Mouse (Mus musculus) limb, embryonic 14.5 days (tissue): ENCODE data around the gene Brd3. TPM values are rescaled to one million over a fixed set of nuclear protein-coding genes. Genes with fewer than 3 reads are reported as not detected.

Source experiments
- ATAC-seq: fragments of 200-750 bp; cut with Nextera tagmentation; 2 replicates; pipeline ENCODE4 v1.8.0; 2017; ENCODE audit warnings: low read depth, moderate number of reproducible peaks, moderate TSS enrichment; ENCODE audit not compliant: low FRiP score
- DNase-seq: peaks from one replicate; pipeline ENCODE4 v3.0.0-alpha.2; 2015; ENCODE audit warnings: low spot score
- H3K27ac ChIP-seq: fragments of 300-500 bp; sonication (generic); replicated peaks from 2 replicates; pipeline ENCODE4 v1.5.1; 2014; ENCODE audit warnings: low read depth, mild to moderate bottlenecking, low read length, moderate library complexity, mixed read lengths
- H3K27me3 ChIP-seq: fragments of 300-500 bp; sonication (generic); 2 replicates; pipeline ENCODE4 v1.6.1; 2014; ENCODE audit warnings: low read length, mixed read lengths; ENCODE audit not compliant: control insufficient read depth, insufficient read depth
- H3K36me3 ChIP-seq: fragments of 300-500 bp; sonication (generic); 2 replicates; pipeline ENCODE4 v1.6.1; 2014; ENCODE audit warnings: mild to moderate bottlenecking, low read length, moderate library complexity, mixed read lengths; ENCODE audit not compliant: control insufficient read depth, insufficient read depth
- H3K4me1 ChIP-seq: fragments of 300-500 bp; sonication (generic); 2 replicates; pipeline ENCODE4 v1.6.1; 2014; ENCODE audit warnings: antibody characterized with exemption, low read length, mixed read lengths; ENCODE audit not compliant: control insufficient read depth, insufficient read depth
- H3K4me2 ChIP-seq: fragments of 300-500 bp; sonication (generic); replicated peaks from 2 replicates; pipeline ENCODE4 v1.6.1; 2014; ENCODE audit warnings: low read depth, mild to moderate bottlenecking, low read length, moderate library complexity; ENCODE audit not compliant: severe bottlenecking
- H3K4me3 ChIP-seq: fragments of 300-500 bp; sonication (generic); replicated peaks from 2 replicates; pipeline ENCODE4 v1.5.1; 2014; ENCODE audit warnings: low read length
- H3K9ac ChIP-seq: fragments of 300-500 bp; sonication (generic); 2 replicates; pipeline ENCODE4 v1.6.1; 2014; ENCODE audit warnings: mild to moderate bottlenecking, low read depth, low read length, moderate library complexity; ENCODE audit not compliant: severe bottlenecking
- H3K9me3 ChIP-seq: fragments of 300-500 bp; sonication (generic); 2 replicates; pipeline ENCODE4 v1.6.1; 2016; ENCODE audit warnings: low read length; ENCODE audit not compliant: control insufficient read depth
- POLR2A ChIP-seq: fragments of 200-500 bp; IDR thresholded peaks from 2 replicates; pipeline ENCODE4 v1.8.0; 2012; ENCODE audit warnings: inconsistent platforms, mild to moderate bottlenecking, moderate library complexity, borderline replicate concordance; ENCODE audit not compliant: insufficient read depth, insufficient read length; ENCODE audit errors: extremely low read depth
- WGBS: fragments of 180-500 bp; shearing (Covaris S2); extraction: QIAGEN DNeasy Blood & Tissue Kit; methylation state at CpG from one replicate; pipeline ENCODE4 v1.1.7; 2014; 5-methylcytosine and 5-hydroxymethylcytosine counted together
- polyA plus RNA-seq, 2 experiments: library from polyadenylated mRNA; depleted of rRNA in 1 of 2; stranded (reverse) in 1 of 2; unstranded in 1 of 2; fragments of >200 nt; fragmentation: Nextera tagmentation in 1 of 2; extraction: Ambion mirVana in 1 of 2; gene quantifications; 2 replicates each; pipeline versions ENCODE4 v1.2.1 to v1.2.3; 2012 to 2014

Brd3 gene
- polyA plus RNA-seq, 2 experiments = 75.5 to 155 TPM

- DNase-seq (no peak), ATAC-seq (no peak)
- no peak overlapping the region for H3K4me2 ChIP-seq
- no peak overlapping the region for H3K9ac ChIP-seq
- H3K4me3 ChIP-seq = no peak overlapping the region
- WGBS = 73% methylated on average over 5 of the region's 5 CpGs
- H3K27me3 ChIP-seq = no peaks in the 10 kb centered on the region
- no peaks in the 10 kb centered on the region for H3K36me3 ChIP-seq
- peaks cover 31% of the 10 kb centered on the region for H3K4me1 ChIP-seq
- TF ChIP-seq POLR2A = no peak
- no peaks in the 10 kb centered on the region for H3K9me3 ChIP-seq
- H3K27ac ChIP-seq = no peak overlapping the region
Measured at GRCm38 (mm10) chr2:27417648-27418153, 89.8 kb downstream of the Brd3 start.

DNA sequence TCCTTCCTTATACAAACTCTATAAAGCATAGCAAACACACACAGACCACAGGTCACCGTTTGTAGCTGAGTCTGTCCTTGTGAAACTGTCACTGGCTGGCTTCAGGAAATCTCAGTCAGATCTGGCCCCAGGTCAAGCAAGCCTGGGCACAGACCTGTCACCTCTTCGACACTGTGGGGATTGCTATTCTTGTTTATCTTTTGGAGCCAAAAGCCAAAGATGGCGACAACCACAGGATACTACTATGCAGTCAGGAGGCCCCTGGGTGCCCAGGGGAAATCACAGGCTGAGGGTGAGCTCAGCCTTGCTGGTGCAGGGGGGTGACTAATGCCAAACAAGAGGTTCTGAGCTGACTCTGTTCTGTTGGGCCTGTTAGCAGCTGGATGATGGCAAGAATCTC lies 91.0 kb downstream of the Brd3 start:
- Histone ChIP-seq H3K36me3 (no peaks in the 10 kb centered on the region), H3K9ac (no peak overlapping the region; the same call in 1 of the 2 replicates), H3K27me3 (no peaks in the 10 kb centered on the region), H3K27ac (no peak overlapping the region), H3K4me1 (peaks cover 44% of the 10 kb centered on the region), H3K9me3 (no peaks in the 10 kb centered on the region), H3K4me3 (no peak overlapping the region), H3K4me2 (no peak overlapping the region; the same call in 1 of the 2 replicates)
- no peak for ATAC-seq
- DNase-seq = no peak
- 13% methylated on average over 3 of the region's 3 CpGs for WGBS
- TF ChIP-seq POLR2A = no peak

DNA sequence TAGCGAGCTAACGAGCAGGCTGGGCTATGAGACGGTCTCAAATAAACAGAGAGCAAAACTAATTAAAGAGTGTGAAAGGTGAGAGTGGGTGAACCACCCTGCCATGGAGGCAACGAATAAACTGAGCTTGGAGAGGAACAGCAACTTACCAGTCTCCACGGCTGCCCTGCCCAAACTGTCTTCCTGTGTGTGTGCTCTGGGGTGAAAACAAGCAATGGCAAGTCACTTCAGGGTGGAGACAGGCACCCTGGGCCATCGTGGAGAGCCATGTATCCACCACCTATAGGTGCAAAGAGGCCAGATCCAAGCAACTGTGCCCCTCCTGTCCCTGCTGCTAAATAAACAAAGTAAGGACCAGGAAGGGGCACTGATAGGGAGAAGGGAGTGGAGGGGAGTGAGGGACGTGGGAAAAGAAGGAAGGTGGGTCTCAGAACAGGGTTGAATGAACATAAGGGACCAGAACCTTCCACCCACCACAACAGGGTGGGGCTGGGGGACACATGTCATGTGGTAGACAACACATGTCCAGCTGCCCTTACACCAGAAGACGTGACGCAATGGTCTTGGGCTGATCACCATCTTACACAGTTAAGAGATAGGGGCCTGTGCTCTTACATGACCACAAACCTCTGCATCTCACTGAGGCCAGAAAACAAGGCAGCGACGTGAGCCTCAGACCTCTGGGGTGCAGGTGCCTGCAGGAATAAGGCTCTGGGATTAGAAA lies 92.2 kb downstream of the Brd3 start:
- 55% methylated on average over 11 of the region's 11 CpGs for WGBS
- Histone ChIP-seq H3K9ac (no peak overlapping the region), H3K4me3 (no peak overlapping the region), H3K27ac (no peak overlapping the region), H3K4me1 (peaks cover 51% of the 10 kb centered on the region), H3K27me3 (no peaks in the 10 kb centered on the region), H3K9me3 (no peaks in the 10 kb centered on the region), H3K36me3 (no peaks in the 10 kb centered on the region), H3K4me2 (no peak overlapping the region)
- DNase-seq (no peak), ATAC-seq (no peak)
- TF ChIP-seq POLR2A = no peak

DNA sequence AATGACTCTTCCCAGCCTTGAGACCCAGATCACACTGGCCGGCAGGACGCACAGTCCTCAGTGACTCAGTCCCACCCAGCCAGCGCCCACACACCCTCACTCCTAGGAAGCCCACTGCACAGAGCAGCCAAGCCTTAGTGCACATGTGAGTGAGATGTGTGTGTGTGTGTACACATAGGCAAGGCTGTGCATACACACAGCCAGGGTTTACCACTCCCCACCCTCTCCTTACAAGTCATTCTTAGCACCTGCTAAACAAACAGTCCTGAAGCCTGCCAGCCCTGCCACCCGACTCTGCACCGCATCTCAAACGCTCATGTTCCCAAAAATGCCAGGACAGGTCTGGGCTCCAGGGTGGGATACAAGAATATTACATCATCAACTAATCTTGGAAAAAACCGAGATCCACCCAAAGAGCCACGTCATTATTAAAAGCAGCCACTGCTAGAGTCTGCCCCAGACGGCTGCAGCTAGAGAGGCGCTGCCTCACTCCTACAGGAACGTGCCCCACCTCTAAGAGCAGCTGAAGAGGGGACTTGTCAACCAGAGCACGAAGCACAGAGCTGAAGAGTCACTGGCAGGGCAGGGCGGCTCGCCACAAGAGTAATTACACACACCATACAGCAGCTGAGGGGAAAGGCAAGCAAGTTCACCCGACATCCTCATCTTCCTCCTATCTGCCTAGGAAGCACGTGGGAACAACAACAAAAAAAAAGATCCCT lies 93.4 kb downstream of the Brd3 start:
- no peak for DNase-seq
- Histone ChIP-seq H3K4me3 (no peak overlapping the region), H3K9ac (peak overlapping the region; percentile 21; the same call in 1 of the 2 replicates), H3K4me2 (no peak overlapping the region), H3K27me3 (no peaks in the 10 kb centered on the region), H3K36me3 (no peaks in the 10 kb centered on the region), H3K27ac (no peak overlapping the region), H3K9me3 (no peaks in the 10 kb centered on the region), H3K4me1 (peaks cover 51% of the 10 kb centered on the region)
- ATAC-seq = peak; percentile 54
- 35% methylated on average over 16 of the region's 16 CpGs for WGBS
- TF ChIP-seq POLR2A = no peak

DNA sequence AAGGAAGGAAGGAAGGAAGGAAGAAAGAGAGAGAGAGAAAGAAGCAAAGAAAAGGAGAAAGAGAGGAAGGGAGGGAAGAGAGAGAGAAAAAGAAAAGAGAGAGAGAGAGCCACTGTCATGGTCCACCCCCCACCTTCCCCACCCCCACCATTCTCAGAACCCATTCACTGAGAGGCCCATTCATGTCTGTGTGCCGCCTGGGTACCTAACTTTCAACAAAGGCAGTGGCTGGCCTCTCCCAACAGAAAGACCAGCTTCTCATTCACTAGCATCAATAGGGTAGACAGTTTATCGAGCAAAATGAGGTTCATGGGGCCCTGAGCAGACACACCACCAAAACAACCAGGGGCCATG lies 93.9 kb downstream of the Brd3 start:
- TF ChIP-seq POLR2A = no peak
- Histone ChIP-seq H3K4me3 (no peak overlapping the region), H3K9me3 (no peaks in the 10 kb centered on the region), H3K4me1 (peaks cover 48% of the 10 kb centered on the region), H3K9ac (no peak overlapping the region), H3K27ac (no peak overlapping the region), H3K4me2 (no peak overlapping the region), H3K36me3 (no peaks in the 10 kb centered on the region), H3K27me3 (no peaks in the 10 kb centered on the region)
- DNase-seq (no peak), ATAC-seq (no peak)
- 74% methylated on average over 2 of the region's 2 CpGs for WGBS
